Mouse (Mus musculus) stomach, postnatal 0 days (tissue): ENCODE data around the gene Pcdh7.

Source experiments
- CTCF ChIP-seq: IDR thresholded peaks from 2 replicates; pipeline ENCODE4 v1.5.1; 2016; ENCODE audit warnings: antibody characterized with exemption, low read depth, mild to moderate bottlenecking, moderate library complexity
- EP300 ChIP-seq: optimal IDR thresholded peaks from 2 replicates; pipeline ENCODE3; 2016; ENCODE audit warnings: antibody characterized with exemption

- no peak for TF ChIP-seq CTCF
- TF ChIP-seq EP300, result no peak
Observed at GRCm38 (mm10) chr5:57810641-57811040, 92.9 kb downstream of the Pcdh7 start.
